Mouse (Mus musculus): ENCODE measurements at regions not wholly inside any gene's neighbourhood (a gene's known extent, or its start where the extent isn't known, plus 50 kb on each side); places are given as distances from the start of the nearest gene placed in this dataset.

DNA sequence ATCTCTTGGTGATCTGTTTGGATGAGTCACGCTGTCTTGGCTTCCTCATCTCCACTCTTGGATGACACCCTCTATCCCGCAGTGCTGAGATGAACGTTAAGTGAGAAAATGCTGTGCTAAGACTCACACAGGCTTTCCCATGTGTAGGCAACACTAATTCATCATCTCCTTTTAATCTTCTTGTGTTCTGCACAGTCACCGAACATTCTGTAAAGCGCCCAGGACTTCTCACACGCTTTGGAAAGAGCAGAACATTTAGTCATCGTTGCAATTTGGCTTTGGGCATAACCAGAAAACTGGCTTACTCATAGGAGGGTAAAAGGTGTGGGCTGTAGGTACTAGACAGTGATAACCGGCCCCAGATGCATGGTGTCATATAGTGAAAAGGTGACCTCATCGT is 94.9 kb downstream of the Plppr4 start:
- WGBS, result 85% methylated on average over 9 of the region's 9 CpGs
- no peak overlapping the region for H3K9ac ChIP-seq (ENCODE audit: low read depth, low read length)
- no peak for TF ChIP-seq CTCF (IDR thresholded peaks at IDR 0.05; ENCODE audit: low read depth, low read length)
- DNase-seq (ENCODE audit: extremely low read depth, low read depth, low spot score), result no peak
- no peak overlapping the region for H3K27ac ChIP-seq (replicated peaks; ENCODE audit: insufficient read depth, low read depth, low read length)
- no peaks in the 10 kb centered on the region for H3K27me3 ChIP-seq (ENCODE audit: control insufficient read depth, insufficient read depth, low read length)
- H3K79me2 ChIP-seq (ENCODE audit: control insufficient read depth, insufficient read depth, low read length), result no peaks in the 10 kb centered on the region
- no peaks in the 10 kb centered on the region for H3K4me1 ChIP-seq (ENCODE audit: control insufficient read depth, insufficient read depth, low read length)
- H3K4me3 ChIP-seq (ENCODE audit: insufficient read depth, low read depth, low read length), result no peak overlapping the region
- no peaks in the 10 kb centered on the region for H3K36me3 ChIP-seq (ENCODE audit: control insufficient read depth, insufficient read depth, low read length)

DNA sequence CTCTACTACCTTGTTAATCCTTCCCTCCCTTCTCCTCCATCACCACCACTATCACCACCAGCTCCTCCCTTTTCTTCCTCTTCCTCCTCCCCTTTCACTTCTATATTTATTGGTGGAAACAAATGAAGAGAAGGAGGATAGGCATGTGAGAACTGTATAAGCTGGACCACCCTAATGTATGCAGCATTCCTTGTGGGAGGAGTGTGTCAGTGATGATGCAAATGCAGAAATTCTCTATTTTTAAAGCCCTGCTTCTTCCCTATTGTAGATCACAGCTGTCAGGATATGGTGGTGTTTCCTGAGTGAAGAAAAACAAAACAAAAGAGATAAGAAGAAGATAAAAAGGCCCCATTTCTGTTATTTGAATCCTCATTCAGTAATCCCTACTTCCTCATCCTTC is 112.8 kb downstream of the Plppr4 start:
- Histone ChIP-seq H3K4me3 (ENCODE audit: insufficient read depth, low read depth, low read length) (no peak overlapping the region), H3K79me2 (ENCODE audit: control insufficient read depth, insufficient read depth, low read length) (no peaks in the 10 kb centered on the region), H3K27ac (replicated peaks; ENCODE audit: insufficient read depth, low read depth, low read length) (no peak overlapping the region), H3K27me3 (ENCODE audit: control insufficient read depth, insufficient read depth, low read length) (no peaks in the 10 kb centered on the region), H3K9ac (ENCODE audit: low read depth, low read length) (no peak overlapping the region), H3K4me1 (ENCODE audit: control insufficient read depth, insufficient read depth, low read length) (no peaks in the 10 kb centered on the region), H3K36me3 (ENCODE audit: control insufficient read depth, insufficient read depth, low read length) (no peaks in the 10 kb centered on the region)
- no peak for DNase-seq (ENCODE audit: extremely low read depth, low read depth, low spot score)
- TF ChIP-seq CTCF (IDR thresholded peaks at IDR 0.05; ENCODE audit: low read depth, low read length), result no peak
- TF ChIP-seq POLR2A (IDR thresholded peaks at IDR 0.05; ENCODE audit: extremely low read depth, insufficient read depth, low read length), result no peak

DNA sequence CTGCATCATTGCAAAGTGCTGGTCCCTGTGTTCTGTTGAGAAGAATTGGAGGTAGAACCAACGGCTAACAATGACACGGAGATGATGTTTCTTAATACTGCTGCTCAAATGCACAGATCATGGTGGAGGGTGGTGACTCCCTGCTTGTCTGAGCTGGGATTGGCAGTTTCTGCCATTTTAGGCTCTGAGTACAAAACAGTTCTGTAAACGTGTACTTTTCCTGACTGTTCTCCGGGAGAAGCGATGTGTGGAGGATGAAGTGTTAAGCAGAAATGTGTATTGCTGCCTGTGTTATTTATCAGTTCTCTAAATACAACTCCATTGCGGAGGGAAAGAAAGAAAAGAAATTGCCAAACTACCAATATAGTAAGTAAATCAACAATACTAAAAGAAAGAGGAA is 118.9 kb downstream of the Plppr4 start:
- Histone ChIP-seq H3K36me3 (ENCODE audit: control insufficient read depth, insufficient read depth, low read length) (no peaks in the 10 kb centered on the region), H3K79me2 (ENCODE audit: control insufficient read depth, insufficient read depth, low read length) (no peaks in the 10 kb centered on the region), H3K4me1 (ENCODE audit: control insufficient read depth, insufficient read depth, low read length) (no peaks in the 10 kb centered on the region), H3K9ac (ENCODE audit: low read depth, low read length) (no peak overlapping the region), H3K27ac (replicated peaks; ENCODE audit: insufficient read depth, low read depth, low read length) (no peak overlapping the region), H3K4me3 (ENCODE audit: insufficient read depth, low read depth, low read length) (no peak overlapping the region), H3K27me3 (ENCODE audit: control insufficient read depth, insufficient read depth, low read length) (no peaks in the 10 kb centered on the region)
- WGBS, result 83% methylated on average over 6 of the region's 6 CpGs
- TF ChIP-seq POLR2A (IDR thresholded peaks at IDR 0.05; ENCODE audit: extremely low read depth, insufficient read depth, low read length), result no peak
- no peak for TF ChIP-seq CTCF (IDR thresholded peaks at IDR 0.05; ENCODE audit: low read depth, low read length)
- no peak for DNase-seq (ENCODE audit: extremely low read depth, low read depth, low spot score)

DNA sequence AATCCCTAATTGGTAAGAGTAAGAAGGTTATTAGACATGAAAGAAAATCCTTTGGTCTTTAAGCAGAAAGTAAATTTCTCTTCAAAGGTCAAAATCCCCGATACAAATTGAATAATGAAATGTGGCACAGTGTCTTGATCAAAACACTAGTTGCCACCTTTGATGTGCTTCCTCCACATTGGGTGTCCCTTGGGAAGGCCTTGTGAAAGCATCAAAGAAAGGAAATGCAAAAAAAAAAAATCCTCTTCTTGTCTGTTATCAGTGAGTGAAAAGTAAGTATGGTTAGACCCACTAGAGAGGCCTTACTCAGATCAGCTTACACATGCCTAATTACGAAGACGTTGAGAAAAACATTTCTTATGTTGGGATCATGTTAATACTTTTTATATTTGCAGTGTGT is 134.1 kb downstream of the Plppr4 start:
- DNase-seq (ENCODE audit: extremely low read depth, low read depth, low spot score), result no peak
- no peaks in the 10 kb centered on the region for H3K36me3 ChIP-seq (ENCODE audit: control insufficient read depth, insufficient read depth, low read length)
- H3K4me1 ChIP-seq (ENCODE audit: control insufficient read depth, insufficient read depth, low read length), result no peaks in the 10 kb centered on the region
- 83% methylated on average over 3 of the region's 3 CpGs for WGBS
- no peak overlapping the region for H3K27ac ChIP-seq (replicated peaks; ENCODE audit: insufficient read depth, low read depth, low read length)
- TF ChIP-seq CTCF (IDR thresholded peaks at IDR 0.05; ENCODE audit: low read depth, low read length), result no peak
- no peak for TF ChIP-seq POLR2A (IDR thresholded peaks at IDR 0.05; ENCODE audit: extremely low read depth, insufficient read depth, low read length)
- H3K27me3 ChIP-seq (ENCODE audit: control insufficient read depth, insufficient read depth, low read length), result no peaks in the 10 kb centered on the region
- no peak overlapping the region for H3K9ac ChIP-seq (ENCODE audit: low read depth, low read length)
- no peaks in the 10 kb centered on the region for H3K79me2 ChIP-seq (ENCODE audit: control insufficient read depth, insufficient read depth, low read length)
- H3K4me3 ChIP-seq (ENCODE audit: insufficient read depth, low read depth, low read length), result no peak overlapping the region

DNA sequence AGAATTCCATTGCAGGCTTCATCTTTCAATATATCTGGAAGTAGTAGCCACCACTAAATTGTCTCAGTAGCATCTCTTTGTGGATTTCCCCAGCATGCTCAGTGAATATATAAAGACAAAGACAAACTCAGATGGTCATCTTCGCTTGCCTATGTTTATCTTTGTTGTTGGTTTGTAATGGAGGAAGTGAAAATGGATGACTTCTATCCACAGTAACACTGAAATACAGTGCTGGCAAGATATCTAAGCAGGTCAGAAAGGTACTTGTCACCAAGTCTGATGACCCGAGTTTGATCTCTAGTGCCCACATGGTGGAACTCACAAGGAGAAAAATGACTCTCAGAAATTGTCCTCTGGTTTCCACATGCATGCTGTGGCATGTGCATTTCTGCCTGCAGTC is 135.6 kb downstream of the Plppr4 start:
- no peak for DNase-seq (ENCODE audit: extremely low read depth, low read depth, low spot score)
- Histone ChIP-seq H3K9ac (ENCODE audit: low read depth, low read length) (no peak overlapping the region), H3K27ac (replicated peaks; ENCODE audit: insufficient read depth, low read depth, low read length) (no peak overlapping the region), H3K27me3 (ENCODE audit: control insufficient read depth, insufficient read depth, low read length) (no peaks in the 10 kb centered on the region), H3K4me3 (ENCODE audit: insufficient read depth, low read depth, low read length) (no peak overlapping the region), H3K79me2 (ENCODE audit: control insufficient read depth, insufficient read depth, low read length) (no peaks in the 10 kb centered on the region), H3K4me1 (ENCODE audit: control insufficient read depth, insufficient read depth, low read length) (no peaks in the 10 kb centered on the region), H3K36me3 (ENCODE audit: control insufficient read depth, insufficient read depth, low read length) (no peaks in the 10 kb centered on the region)
- WGBS, result 71% methylated on average over 2 of the region's 2 CpGs
- no peak for TF ChIP-seq POLR2A (IDR thresholded peaks at IDR 0.05; ENCODE audit: extremely low read depth, insufficient read depth, low read length)
- TF ChIP-seq CTCF (IDR thresholded peaks at IDR 0.05; ENCODE audit: low read depth, low read length), result no peak

DNA sequence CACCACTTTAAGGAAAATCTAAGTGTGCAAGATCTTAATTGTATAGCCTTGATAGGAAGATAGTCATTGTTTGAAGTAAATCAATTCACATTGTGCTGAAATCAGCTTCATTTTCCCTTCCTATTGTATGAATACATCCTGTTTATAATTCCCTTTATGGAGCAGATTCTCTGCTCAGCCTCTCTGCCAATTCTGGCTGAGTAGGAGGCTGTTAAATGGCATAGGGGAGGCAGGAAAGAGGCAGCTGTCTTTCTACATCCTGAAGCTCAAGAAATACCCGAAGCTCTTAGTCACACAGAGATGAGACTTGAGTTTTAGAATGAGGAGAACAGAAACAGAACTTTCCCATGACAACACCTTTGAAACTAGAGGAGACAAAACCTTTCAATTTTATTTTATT is 142.7 kb downstream of the Plppr4 start:
- TF ChIP-seq CTCF (IDR thresholded peaks at IDR 0.05; ENCODE audit: low read depth, low read length), result no peak
- no peak for TF ChIP-seq POLR2A (IDR thresholded peaks at IDR 0.05; ENCODE audit: extremely low read depth, insufficient read depth, low read length)
- Histone ChIP-seq H3K27me3 (ENCODE audit: control insufficient read depth, insufficient read depth, low read length) (no peaks in the 10 kb centered on the region), H3K27ac (replicated peaks; ENCODE audit: insufficient read depth, low read depth, low read length) (no peak overlapping the region), H3K79me2 (ENCODE audit: control insufficient read depth, insufficient read depth, low read length) (no peaks in the 10 kb centered on the region), H3K9ac (ENCODE audit: low read depth, low read length) (no peak overlapping the region), H3K4me1 (ENCODE audit: control insufficient read depth, insufficient read depth, low read length) (no peaks in the 10 kb centered on the region), H3K36me3 (ENCODE audit: control insufficient read depth, insufficient read depth, low read length) (no peaks in the 10 kb centered on the region), H3K4me3 (ENCODE audit: insufficient read depth, low read depth, low read length) (no peak overlapping the region)
- DNase-seq (ENCODE audit: extremely low read depth, low read depth, low spot score), result no peak
- WGBS, result 43% methylated on average over 1 of the region's 1 CpGs

Measured in liver, adult 2 months (tissue).